Mouse (Mus musculus): ENCODE measurements around the gene Cd3eap.

The Cd3eap gene

GRCm38 (mm10) chr7:19306819-19307738 lies 52.2 kb downstream of the Cd3eap start:
- no peak for DNase-seq

All from liver (tissue).